Mouse (Mus musculus): Measurements from ENCODE around the gene Fn3k.
A peak's percentile ranks its signal among the peaks of the same experiment; 100 is the strongest.

Fn3k gene

DNA sequence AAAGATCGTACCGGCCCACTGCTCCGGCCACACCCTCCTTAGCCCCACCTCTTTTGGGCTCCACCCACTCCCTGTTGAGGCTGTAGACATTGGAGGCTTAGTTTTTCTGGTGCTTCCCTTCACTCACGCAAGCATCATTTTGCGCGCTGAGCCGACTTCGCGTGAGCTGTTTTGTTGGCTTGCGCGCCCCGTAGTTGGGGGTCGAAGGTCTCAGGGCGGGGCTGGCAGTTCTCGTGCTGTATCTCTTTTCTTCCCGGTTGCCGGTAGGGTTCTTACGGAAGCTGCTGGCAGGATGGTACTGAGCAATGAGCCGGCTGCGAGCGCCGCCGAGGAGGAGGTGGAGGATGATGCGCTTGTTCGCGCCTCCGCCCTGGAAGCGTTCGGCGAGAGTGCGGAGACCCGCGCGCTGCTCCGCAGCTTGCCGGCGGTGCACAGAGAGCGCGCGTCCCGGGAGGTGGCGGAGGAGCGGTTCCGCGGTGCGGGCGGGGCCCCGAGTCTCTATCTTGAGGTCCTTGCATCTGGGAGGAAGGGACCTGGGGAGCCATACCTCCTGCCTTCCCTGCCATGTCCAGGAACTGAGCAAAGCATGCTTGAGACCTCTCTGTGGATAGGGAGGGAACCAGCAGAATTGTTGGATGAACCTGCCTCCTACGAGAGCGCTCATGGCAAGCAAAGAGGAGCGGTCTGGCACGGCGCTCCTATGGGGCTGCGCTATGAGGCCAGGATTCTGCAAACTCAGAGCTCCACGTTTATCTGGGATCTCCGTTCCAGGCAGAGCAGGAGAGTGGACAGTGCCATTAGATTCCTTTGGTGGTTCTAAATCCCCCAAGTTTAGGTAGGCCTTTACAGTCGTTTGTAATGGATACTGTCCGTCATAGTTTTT lies 17.3 kb downstream of the Fn3k start, which contains the start of gene Tbcd:
Tbcd (plus strand) TSS at position 197 of the 883 bp plus-strand sequence.
- peak; percentile 93 for DNase-seq (ENCODE audit: low read depth)

DNA sequence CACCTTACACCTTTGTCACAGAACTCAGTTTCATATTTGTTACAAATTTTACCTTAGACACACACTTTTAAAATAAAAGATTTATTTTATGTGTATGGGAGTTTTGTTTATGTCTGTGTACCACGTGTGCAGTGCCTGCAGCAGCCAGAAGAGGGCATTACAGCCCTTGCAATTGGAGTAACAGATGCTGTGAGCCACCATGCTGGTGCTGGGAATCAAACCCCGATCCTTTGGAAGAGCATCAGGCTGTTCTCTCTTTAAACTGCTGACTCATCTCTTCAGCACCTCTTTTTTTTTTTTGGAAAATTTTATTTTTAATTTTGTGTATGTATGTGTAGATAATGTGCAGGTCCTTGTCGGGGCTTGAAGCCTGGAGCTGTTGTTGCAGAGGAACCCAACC lies 23.2 kb downstream of the Fn3k start:
- DNase-seq (ENCODE audit: low read depth) = no peak

DNA sequence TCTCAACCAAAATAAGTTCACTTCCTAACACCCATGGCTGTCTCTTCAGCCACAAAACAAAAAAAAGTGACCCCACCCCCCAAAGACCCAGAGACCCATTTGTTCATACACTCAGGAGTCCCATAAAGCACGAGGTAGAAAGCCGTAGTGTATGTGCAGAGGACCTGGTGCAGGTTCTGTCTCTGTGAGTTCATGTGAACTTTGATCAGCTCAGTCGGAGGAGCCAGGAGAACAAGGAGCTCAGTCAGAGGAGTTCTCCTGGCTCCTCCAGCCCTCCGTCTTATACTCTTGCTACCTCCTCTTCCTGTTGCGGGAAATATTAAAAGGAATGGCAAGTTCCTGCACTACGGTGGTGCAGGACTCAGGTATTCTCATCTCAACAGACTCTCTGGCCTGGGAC lies 32.7 kb downstream of the Fn3k start:
- no peak for DNase-seq (ENCODE audit: low read depth)

DNA sequence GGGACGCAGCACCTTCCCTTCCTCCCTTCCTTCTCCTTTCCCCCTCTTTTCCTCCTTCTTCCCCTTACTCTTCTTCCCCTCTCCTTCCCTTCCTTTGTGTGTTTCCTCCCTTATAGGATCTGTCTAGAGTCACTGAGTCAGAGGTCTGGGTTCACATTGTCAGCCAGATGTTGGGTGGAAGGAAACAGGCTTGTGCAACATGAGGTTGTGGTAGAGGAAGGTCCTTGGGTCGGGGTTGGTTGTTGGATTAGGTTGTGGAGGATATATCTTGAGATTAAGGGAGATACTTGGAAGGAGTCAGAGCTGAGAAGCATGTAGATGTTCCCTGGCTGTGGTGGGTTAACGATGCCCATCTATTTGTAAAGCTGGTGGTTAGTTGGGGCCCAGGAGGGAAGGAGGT lies 40.1 kb downstream of the Fn3k start:
- no peak for DNase-seq (ENCODE audit: low read depth)

DNA sequence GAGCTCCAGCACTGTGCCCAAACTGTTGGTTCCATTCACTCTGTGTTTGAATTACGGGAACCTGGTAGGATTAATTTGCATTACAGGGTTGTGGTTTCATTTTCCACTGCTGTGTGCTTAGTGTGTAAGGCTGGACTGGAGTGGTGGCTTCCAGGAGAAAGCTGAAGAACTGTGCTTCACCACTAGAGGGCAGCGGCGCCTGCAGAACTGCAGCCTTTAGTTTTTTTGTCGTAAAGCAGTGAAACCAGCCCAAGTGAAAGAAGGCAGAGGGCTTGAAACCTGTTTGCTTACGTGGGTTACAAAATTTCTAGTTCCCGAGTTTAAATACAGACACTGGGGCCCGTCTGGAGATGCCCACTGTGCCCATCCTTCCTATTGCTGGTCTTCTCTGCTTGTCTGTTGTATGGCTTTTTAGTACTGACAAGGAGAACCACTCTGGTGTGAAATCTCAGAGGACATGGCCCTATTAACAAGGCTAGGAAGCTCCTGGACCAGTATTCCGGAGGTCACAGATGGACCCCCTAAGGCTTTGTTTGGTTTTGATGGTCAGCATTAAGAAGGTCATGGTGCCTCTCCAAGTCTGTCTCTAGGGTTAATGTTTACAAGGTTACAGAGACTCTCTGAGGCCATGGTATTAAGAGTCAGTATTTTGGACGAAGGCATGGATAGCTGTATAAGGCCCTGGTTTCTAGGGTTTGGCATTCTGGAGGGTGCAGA lies 41.1 kb downstream of the Fn3k start:
- DNase-seq (ENCODE audit: low read depth) = peak; percentile 85

DNA sequence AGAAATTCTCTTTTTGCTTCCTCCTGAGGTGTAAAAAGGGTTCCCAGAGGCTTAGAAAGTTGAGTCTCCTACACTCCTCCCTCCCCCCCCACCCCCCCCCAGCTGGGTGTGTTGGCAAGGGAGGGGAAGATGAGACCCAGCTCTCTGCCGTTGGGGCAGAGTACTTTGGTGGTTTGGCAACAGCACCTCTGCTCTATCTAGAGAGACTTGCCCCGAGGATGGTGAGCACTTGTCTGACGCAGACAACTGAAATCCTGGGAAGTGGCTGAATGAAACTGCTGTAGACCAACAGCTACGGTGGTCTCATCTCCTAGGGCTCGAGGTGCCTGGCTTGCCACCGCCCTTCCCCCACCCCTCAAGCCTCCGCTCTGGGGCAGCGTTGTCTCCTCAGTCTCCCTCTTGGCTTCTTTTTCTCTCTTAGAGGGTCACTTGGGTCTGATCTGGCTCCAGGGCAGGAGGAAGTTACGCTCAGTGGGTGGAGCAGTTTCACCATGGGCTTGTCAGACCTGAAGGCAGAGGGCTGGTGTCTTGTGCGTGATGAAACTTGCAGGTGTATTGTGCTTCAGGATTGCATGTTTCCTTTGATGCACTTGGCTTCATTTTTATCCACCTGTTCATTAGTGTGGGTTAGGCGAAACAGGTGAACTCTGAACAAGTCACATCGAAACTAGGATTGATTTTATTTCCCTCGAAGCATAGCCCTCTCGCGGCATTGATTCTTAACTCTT lies 44.9 kb downstream of the Fn3k start:
- DNase-seq (ENCODE audit: low read depth) = no peak

DNA sequence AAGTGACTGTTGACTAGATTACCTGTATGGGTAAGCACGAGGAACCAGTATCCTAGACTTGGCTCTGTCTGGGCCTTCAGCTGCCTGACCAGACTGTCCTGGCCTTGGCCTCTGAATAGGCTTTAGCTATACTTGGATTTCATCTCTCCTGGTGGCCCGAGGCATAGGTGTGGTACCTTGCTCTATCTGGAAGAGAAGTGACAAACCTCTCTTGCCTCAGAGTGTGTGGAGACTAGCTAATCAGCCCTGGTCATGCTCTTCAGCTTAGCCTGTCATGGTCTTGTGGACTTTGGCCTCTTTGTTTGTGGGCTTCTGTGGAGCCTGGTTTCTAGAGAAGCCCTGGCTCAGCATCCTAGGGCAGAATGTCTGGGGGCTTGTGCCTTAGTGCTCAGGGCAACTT lies 46.4 kb downstream of the Fn3k start:
- DNase-seq (ENCODE audit: low read depth) = no peak

DNA sequence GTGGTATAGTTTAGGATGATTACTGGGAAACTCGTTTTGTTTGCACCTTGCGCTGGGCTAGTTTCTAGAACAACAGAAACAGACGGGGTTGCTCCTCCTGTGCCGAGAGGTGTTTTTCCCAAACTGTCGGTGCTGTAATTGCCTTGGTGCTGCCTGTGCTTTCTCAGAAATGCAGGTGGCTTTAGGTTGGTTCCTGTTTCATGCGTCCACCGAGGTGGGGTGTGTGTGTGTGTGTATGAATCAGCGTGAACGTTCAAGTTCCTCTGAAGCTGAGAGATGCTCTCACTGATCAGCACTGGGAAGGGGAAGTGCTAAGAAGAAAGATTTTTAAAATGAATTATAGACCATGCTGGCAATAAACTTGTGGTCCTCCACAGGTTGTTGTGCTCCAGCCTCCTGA lies 51.2 kb downstream of the Fn3k start:
- DNase-seq (ENCODE audit: low read depth) = no peak

DNA sequence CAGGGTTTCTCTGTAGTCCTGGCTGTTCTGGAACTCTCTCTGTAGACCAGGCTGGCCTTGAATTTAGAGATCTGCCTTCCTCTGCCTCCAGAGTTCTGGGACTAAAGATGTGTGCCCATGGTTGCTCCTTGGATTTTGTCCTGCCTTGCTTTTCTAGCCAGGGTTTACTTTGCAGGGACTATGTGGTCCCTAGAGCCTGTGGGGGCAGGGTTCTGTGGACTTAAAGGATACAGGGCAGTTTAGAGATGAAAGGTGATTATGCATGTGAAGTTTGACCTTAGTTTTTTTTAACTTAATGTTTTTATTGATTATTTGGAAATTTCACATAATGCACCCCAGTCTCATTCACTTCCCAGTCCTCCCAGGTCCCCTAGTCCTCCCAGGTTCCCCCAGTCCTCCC lies 55.9 kb downstream of the Fn3k start:
- DNase-seq (ENCODE audit: low read depth) = no peak
